Mouse (Mus musculus) bone marrow, adult 2 months (tissue): ENCODE results near the gene Slc12a1. TPM values are rescaled to one million over a fixed set of nuclear protein-coding genes. Genes with fewer than 3 reads are reported as not detected.
A peak's percentile ranks its signal among the peaks of the same experiment; 100 is the strongest.

Experiments
- H3K27ac ChIP-seq: fragments of 200-500 bp; 2 replicates; pipeline ENCODE4 v1.5.1; 2012; ENCODE audit warnings: low read depth, mild to moderate bottlenecking, control low read depth, inconsistent platforms, low read length; ENCODE audit not compliant: control insufficient read depth, poor library complexity, insufficient read depth
- H3K4me1 ChIP-seq: fragments of 200-500 bp; 2 replicates; pipeline ENCODE4 v1.6.1; 2011; ENCODE audit warnings: low read length; ENCODE audit not compliant: control insufficient read depth, insufficient read depth
- H3K4me3 ChIP-seq: fragments of 200-500 bp; replicated peaks from 2 replicates; pipeline ENCODE3; 2011; ENCODE audit warnings: mild to moderate bottlenecking, low read depth, low read length, control low read depth; ENCODE audit not compliant: control insufficient read depth
- CTCF ChIP-seq: fragments of 200-500 bp; IDR thresholded peaks from 2 replicates; pipeline ENCODE4 v1.5.1; 2011; ENCODE audit warnings: low read length, control low read depth; ENCODE audit not compliant: control insufficient read depth, insufficient read depth
- POLR2A ChIP-seq: fragments of 200-500 bp; IDR thresholded peaks from 2 replicates; pipeline ENCODE4 v1.6.1; 2011; ENCODE audit warnings: low read depth, mild to moderate bottlenecking, control low read depth, low read length, borderline replicate concordance; ENCODE audit not compliant: control insufficient read depth
- WGBS: fragments of 180-500 bp; shearing (Covaris S2); methylation state at CpG from one replicate; pipeline ENCODE4 v1.1.7; 2018; 5-methylcytosine and 5-hydroxymethylcytosine counted together
- polyA plus RNA-seq: library from polyadenylated mRNA; stranded (reverse); fragments of >200 nt; gene quantifications from 2 replicates; pipeline ENCODE4 v1.2.4, GENCODE M21; 2011; ENCODE audit warnings: low replicate concordance; ENCODE audit not compliant: missing spikeins, insufficient read depth, insufficient read length

Slc12a1 gene
- polyA plus RNA-seq, 1 experiment = not detected

- H3K4me3 ChIP-seq = no peak overlapping the region
- no peak overlapping the region for H3K27ac ChIP-seq
- no peak for TF ChIP-seq POLR2A
- no peak for TF ChIP-seq CTCF
- no peaks in the 10 kb centered on the region for H3K4me1 ChIP-seq
- WGBS = 76% methylated on average over 1 of the region's 1 CpGs
Observed at GRCm38 (mm10) chr2:125218566-125218965, 66.3 kb downstream of the Slc12a1 start.

- TF ChIP-seq POLR2A (no peak), CTCF (no peak)
- Histone ChIP-seq H3K27ac (no peak overlapping the region), H3K4me3 (no peak overlapping the region), H3K4me1 (no peaks in the 10 kb centered on the region)
- WGBS = 75% methylated on average over 3 of the region's 3 CpGs
Observed at GRCm38 (mm10) chr2:125219268-125219667, 67.0 kb downstream of the Slc12a1 start.

GRCm38 (mm10) chr2:125221673-125222072 is 69.4 kb downstream of the Slc12a1 start:
- Histone ChIP-seq H3K27ac (no peak overlapping the region), H3K4me1 (no peaks in the 10 kb centered on the region), H3K4me3 (no peak overlapping the region)
- 67% methylated on average over 1 of the region's 1 CpGs for WGBS
- TF ChIP-seq CTCF (no peak), POLR2A (no peak)

- 63% methylated on average over 11 of the region's 11 CpGs for WGBS
Observed at GRCm38 (mm10) chr2:125228472-125229409, 76.4 kb downstream of the Slc12a1 start.

GRCm38 (mm10) chr2:125232183-125232582 is 79.9 kb downstream of the Slc12a1 start:
- no peaks in the 10 kb centered on the region for H3K4me1 ChIP-seq
- no peak overlapping the region for H3K27ac ChIP-seq
- no peak overlapping the region for H3K4me3 ChIP-seq
- TF ChIP-seq CTCF = no peak
- no peak for TF ChIP-seq POLR2A
- 74% methylated on average over 4 of the region's 4 CpGs for WGBS

More at GRCm38 (mm10) chr2:125228472-125229409, 76.4 kb downstream of the Slc12a1 start:
- TF ChIP-seq POLR2A (no peak), CTCF (no peak)
- H3K4me1 ChIP-seq = no peaks in the 10 kb centered on the region
- no peak overlapping the region for H3K4me3 ChIP-seq
- H3K27ac ChIP-seq = no peak overlapping the region

- H3K4me1 ChIP-seq = no peaks in the 10 kb centered on the region
- H3K27ac ChIP-seq = no peak overlapping the region
- no peak overlapping the region for H3K4me3 ChIP-seq
- TF ChIP-seq CTCF = no peak
- TF ChIP-seq POLR2A = no peak
- 50% methylated on average over 2 of the region's 2 CpGs for WGBS
Observed at GRCm38 (mm10) chr2:125233537-125233936, 81.2 kb downstream of the Slc12a1 start.

- no peak overlapping the region for H3K4me3 ChIP-seq
- TF ChIP-seq CTCF (no peak), POLR2A (no peak)
- H3K27ac ChIP-seq = no peak overlapping the region
- 82% methylated on average over 2 of the region's 2 CpGs for WGBS
- H3K4me1 ChIP-seq = no peaks in the 10 kb centered on the region
Observed at GRCm38 (mm10) chr2:125234049-125234448, 81.7 kb downstream of the Slc12a1 start.

GRCm38 (mm10) chr2:125245545-125246285 is 93.4 kb downstream of the Slc12a1 start:
- Histone ChIP-seq H3K4me3 (no peak overlapping the region), H3K4me1 (peaks cover 2% of the 10 kb centered on the region; the same call in 1 of the 2 replicates), H3K27ac (no peak overlapping the region)
- TF ChIP-seq CTCF (no peak), POLR2A (no peak)
- 65% methylated on average over 3 of the region's 3 CpGs for WGBS

GRCm38 (mm10) chr2:125246669-125247068 is 94.4 kb downstream of the Slc12a1 start:
- WGBS = 10% methylated on average over 9 of the region's 9 CpGs

More at GRCm38 (mm10) chr2:125246669-125247068, 94.4 kb downstream of the Slc12a1 start:
- peak overlapping the region; percentile 52 for H3K4me3 ChIP-seq
- H3K4me1 ChIP-seq = peaks cover 2% of the 10 kb centered on the region; the same call in 1 of the 2 replicates
- H3K27ac ChIP-seq = no peak overlapping the region
- TF ChIP-seq POLR2A (no peak), CTCF (no peak)
